Mouse (Mus musculus) stomach, embryonic 15.5 days (tissue): ENCODE measurements around the gene Allc. TPM values are rescaled to one million over a fixed set of nuclear protein-coding genes. Genes with fewer than 3 reads are reported as not detected.

Experiments used
- ATAC-seq: fragments of 200-750 bp; cut with Nextera tagmentation; 2 replicates; pipeline ENCODE4 v1.8.0; 2017; ENCODE audit warnings: low read depth, moderate number of reproducible peaks, moderate TSS enrichment; ENCODE audit not compliant: insufficient read depth, low FRiP score
- H3K27ac ChIP-seq: fragments of 300-500 bp; sonication (generic); 2 replicates; pipeline ENCODE4 v1.5.1; 2015; ENCODE audit warnings: mild to moderate bottlenecking, inconsistent platforms
- H3K27me3 ChIP-seq: fragments of 300-500 bp; sonication (generic); replicated peaks from 2 replicates; pipeline ENCODE4 v1.6.1; 2015; ENCODE audit warnings: inconsistent platforms
- H3K36me3 ChIP-seq: fragments of 300-500 bp; sonication (generic); 2 replicates; pipeline ENCODE4 v1.6.1; 2015; ENCODE audit warnings: inconsistent platforms
- H3K4me1 ChIP-seq: fragments of 300-500 bp; sonication (generic); 2 replicates; pipeline ENCODE4 v1.6.1; 2015; ENCODE audit warnings: inconsistent platforms
- H3K4me2 ChIP-seq: fragments of 300-500 bp; sonication (generic); 2 replicates; pipeline ENCODE4 v1.6.1; 2015; ENCODE audit warnings: mild to moderate bottlenecking, inconsistent platforms
- H3K4me3 ChIP-seq: fragments of 300-500 bp; sonication (generic); replicated peaks from 2 replicates; pipeline ENCODE4 v1.5.1; 2015; ENCODE audit warnings: inconsistent platforms
- H3K9ac ChIP-seq: fragments of 300-500 bp; sonication (generic); 2 replicates; pipeline ENCODE4 v1.6.1; 2015; ENCODE audit warnings: inconsistent platforms
- H3K9me3 ChIP-seq: fragments of 300-500 bp; sonication (generic); 2 replicates; pipeline ENCODE4 v1.6.1; 2016; ENCODE audit warnings: inconsistent platforms
- WGBS: fragments of 180-500 bp; shearing (Covaris S2); methylation state at CpG from one replicate; pipeline ENCODE4 v1.1.7; 2015; 5-methylcytosine and 5-hydroxymethylcytosine counted together
- polyA plus RNA-seq: library from polyadenylated mRNA; unstranded; fragments of >200 nt; fragmentation: Nextera tagmentation; extraction: Ambion mirVana; gene quantifications from 2 replicates; pipeline ENCODE4 v1.2.1, GENCODE M21; 2015

The Allc gene
- not detected in 2 replicates for polyA plus RNA-seq

GRCm38 (mm10) chr12:28582423-28582822 is at the start of gene Allc:
Allc (minus strand) TSS chr12:28582523.
- Histone ChIP-seq H3K9me3 (no peaks in the 10 kb centered on the region), H3K27me3 (no peaks in the 10 kb centered on the region), H3K4me3 (no peak within 1 kb of the TSS), H3K4me1 (no peaks in the 10 kb centered on the region), H3K27ac (no peak within 1 kb of the TSS), H3K9ac (no peak within 1 kb of the TSS), H3K36me3 (no peaks in the 10 kb centered on the region), H3K4me2 (no peak within 1 kb of the TSS)
- no peak for ATAC-seq
- 67% methylated on average over 8 of the region's 8 CpGs for WGBS

GRCm38 (mm10) chr12:28628436-28628835 is 46.1 kb upstream of the Allc start:
- no peak overlapping the region for H3K9ac ChIP-seq
- H3K4me3 ChIP-seq = no peak overlapping the region
- WGBS = 95% methylated on average over 2 of the region's 2 CpGs
- ATAC-seq = no peak
- H3K36me3 ChIP-seq = peaks cover 38% of the 10 kb centered on the region
- no peaks in the 10 kb centered on the region for H3K9me3 ChIP-seq
- no peak overlapping the region for H3K4me2 ChIP-seq
- 0 out of 2 replicates have a peak, but pooled peaks cover 6% of the 10 kb centered on the region for H3K4me1 ChIP-seq
- no peak overlapping the region for H3K27ac ChIP-seq
- H3K27me3 ChIP-seq = no peaks in the 10 kb centered on the region

- peaks cover 28% of the 10 kb centered on the region for H3K36me3 ChIP-seq
- ATAC-seq = no peak
- H3K4me3 ChIP-seq = no peak overlapping the region
- H3K4me2 ChIP-seq = no peak overlapping the region
- H3K9me3 ChIP-seq = no peaks in the 10 kb centered on the region
- H3K4me1 ChIP-seq = 0 out of 2 replicates have a peak, but pooled peaks cover 3% of the 10 kb centered on the region
- no peaks in the 10 kb centered on the region for H3K27me3 ChIP-seq
- H3K27ac ChIP-seq = no peak overlapping the region
- no peak overlapping the region for H3K9ac ChIP-seq
- WGBS = 46% methylated on average over 4 of the region's 4 CpGs
Measured at GRCm38 (mm10) chr12:28627092-28627491, 44.8 kb upstream of the Allc start.

GRCm38 (mm10) chr12:28625407-28625806 is 43.1 kb upstream of the Allc start:
- Histone ChIP-seq H3K27me3 (no peaks in the 10 kb centered on the region), H3K27ac (no peak overlapping the region), H3K4me1 (peaks cover 10% of the 10 kb centered on the region), H3K36me3 (peaks cover 17% of the 10 kb centered on the region), H3K4me2 (no peak overlapping the region), H3K9ac (no peak overlapping the region), H3K9me3 (no peaks in the 10 kb centered on the region), H3K4me3 (no peak overlapping the region)
- 66% methylated on average over 7 of the region's 7 CpGs for WGBS
- no peak for ATAC-seq

GRCm38 (mm10) chr12:28624251-28624650 is 41.9 kb upstream of the Allc start:
- Histone ChIP-seq H3K27ac (no peak overlapping the region), H3K4me2 (no peak overlapping the region), H3K27me3 (no peaks in the 10 kb centered on the region), H3K9me3 (no peaks in the 10 kb centered on the region), H3K4me1 (peaks cover 10% of the 10 kb centered on the region), H3K4me3 (no peak overlapping the region), H3K9ac (no peak overlapping the region), H3K36me3 (peaks cover 9% of the 10 kb centered on the region)
- WGBS = 78% methylated on average over 2 of the region's 2 CpGs
- no peak for ATAC-seq

GRCm38 (mm10) chr12:28623195-28623594 is 40.9 kb upstream of the Allc start, which contains the start of gene Colec11:
Colec11 (minus strand) TSS chr12:28623377.
- no peak within 1 kb of the TSS for H3K4me3 ChIP-seq
- H3K27ac ChIP-seq = no peak within 1 kb of the TSS
- WGBS = 21% methylated on average over 5 of the region's 5 CpGs
- no peak within 1 kb of the TSS for H3K4me2 ChIP-seq
- H3K9me3 ChIP-seq = no peaks in the 10 kb centered on the region
- peaks cover 10% of the 10 kb centered on the region for H3K4me1 ChIP-seq
- H3K9ac ChIP-seq = no peak within 1 kb of the TSS
- H3K36me3 ChIP-seq = no peaks in the 10 kb centered on the region
- no peaks in the 10 kb centered on the region for H3K27me3 ChIP-seq
- 0 out of 2 replicates have a peak, but pooled peaks have one; percentile 25 for ATAC-seq

- Histone ChIP-seq H3K27me3 (no peaks in the 10 kb centered on the region), H3K36me3 (no peaks in the 10 kb centered on the region), H3K4me3 (no peak overlapping the region), H3K9ac (no peak overlapping the region), H3K27ac (no peak overlapping the region), H3K4me2 (no peak overlapping the region), H3K4me1 (peaks cover 10% of the 10 kb centered on the region), H3K9me3 (no peaks in the 10 kb centered on the region)
- ATAC-seq = no peak
- 63% methylated on average over 1 of the region's 1 CpGs for WGBS
Measured at GRCm38 (mm10) chr12:28622641-28623040, 40.3 kb upstream of the Allc start.

- Histone ChIP-seq H3K4me1 (peaks cover 10% of the 10 kb centered on the region), H3K4me2 (no peak overlapping the region), H3K4me3 (no peak overlapping the region), H3K9me3 (no peaks in the 10 kb centered on the region), H3K9ac (no peak overlapping the region), H3K27me3 (no peaks in the 10 kb centered on the region), H3K27ac (no peak overlapping the region), H3K36me3 (no peaks in the 10 kb centered on the region)
- WGBS = 18% methylated on average over 5 of the region's 5 CpGs
- ATAC-seq = no peak
Measured at GRCm38 (mm10) chr12:28622167-28622532, 39.8 kb upstream of the Allc start.

- H3K4me2 ChIP-seq = no peak overlapping the region
- H3K9me3 ChIP-seq = no peaks in the 10 kb centered on the region
- no peaks in the 10 kb centered on the region for H3K36me3 ChIP-seq
- no peak overlapping the region for H3K4me3 ChIP-seq
- H3K9ac ChIP-seq = no peak overlapping the region
- no peak for ATAC-seq
- no peak overlapping the region for H3K27ac ChIP-seq
- peaks cover 10% of the 10 kb centered on the region for H3K4me1 ChIP-seq
- 10% methylated on average over 7 of the region's 7 CpGs for WGBS
- H3K27me3 ChIP-seq = no peaks in the 10 kb centered on the region
Measured at GRCm38 (mm10) chr12:28621451-28622166, 39.3 kb upstream of the Allc start.

GRCm38 (mm10) chr12:28617297-28617696 is 35.0 kb upstream of the Allc start:
- no peak for ATAC-seq
- Histone ChIP-seq H3K36me3 (no peaks in the 10 kb centered on the region), H3K4me3 (no peak overlapping the region), H3K9ac (no peak overlapping the region), H3K27ac (no peak overlapping the region), H3K4me1 (peaks cover 9% of the 10 kb centered on the region), H3K9me3 (no peaks in the 10 kb centered on the region), H3K27me3 (no peaks in the 10 kb centered on the region), H3K4me2 (no peak overlapping the region)
- 56% methylated on average over 4 of the region's 4 CpGs for WGBS

GRCm38 (mm10) chr12:28614401-28614800 is 32.1 kb upstream of the Allc start:
- no peaks in the 10 kb centered on the region for H3K36me3 ChIP-seq
- H3K4me2 ChIP-seq = no peak overlapping the region
- H3K27me3 ChIP-seq = no peaks in the 10 kb centered on the region
- 74% methylated on average over 7 of the region's 7 CpGs for WGBS
- ATAC-seq = no peak
- H3K4me3 ChIP-seq = no peak overlapping the region
- H3K4me1 ChIP-seq = no peaks in the 10 kb centered on the region
- no peak overlapping the region for H3K27ac ChIP-seq
- H3K9me3 ChIP-seq = no peaks in the 10 kb centered on the region
- H3K9ac ChIP-seq = no peak overlapping the region

- no peaks in the 10 kb centered on the region for H3K36me3 ChIP-seq
- H3K27me3 ChIP-seq = no peaks in the 10 kb centered on the region
- H3K27ac ChIP-seq = no peak overlapping the region
- H3K9me3 ChIP-seq = no peaks in the 10 kb centered on the region
- H3K4me2 ChIP-seq = no peak overlapping the region
- H3K4me1 ChIP-seq = no peaks in the 10 kb centered on the region
- no peak overlapping the region for H3K4me3 ChIP-seq
- 33% methylated on average over 6 of the region's 6 CpGs for WGBS
- ATAC-seq = no peak
- no peak overlapping the region for H3K9ac ChIP-seq
Measured at GRCm38 (mm10) chr12:28612391-28612790, 30.1 kb upstream of the Allc start.
